Mouse (Mus musculus): ENCODE measurements at regions not wholly inside any gene's neighbourhood (a gene's known extent, or its start where the extent isn't known, plus 50 kb on each side); places are given as distances from the start of the nearest gene placed in this dataset.

DNA sequence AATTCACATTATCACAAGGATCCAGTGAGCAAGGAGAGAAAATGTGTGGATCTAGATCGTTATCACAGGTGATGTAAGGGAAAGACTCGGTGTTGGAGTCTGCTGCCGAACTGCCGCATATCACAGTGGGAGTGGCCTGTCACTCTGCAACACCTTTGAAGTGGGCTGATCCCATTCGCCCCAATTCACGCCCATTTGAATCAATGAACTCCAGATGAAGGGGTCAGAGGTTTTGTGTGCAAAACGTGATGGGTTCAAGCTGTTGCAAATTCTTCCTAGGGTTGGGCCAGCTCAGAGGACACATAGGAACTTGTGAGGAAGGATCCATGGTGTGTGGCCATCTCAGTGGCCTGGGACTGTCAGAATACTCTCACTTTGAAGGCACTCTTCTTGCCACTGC is 139.9 kb upstream of the Ccnd2 start:
- intact Hi-C loops (cut with DNase I): no loop called here
- no peak for DNase-seq

DNA sequence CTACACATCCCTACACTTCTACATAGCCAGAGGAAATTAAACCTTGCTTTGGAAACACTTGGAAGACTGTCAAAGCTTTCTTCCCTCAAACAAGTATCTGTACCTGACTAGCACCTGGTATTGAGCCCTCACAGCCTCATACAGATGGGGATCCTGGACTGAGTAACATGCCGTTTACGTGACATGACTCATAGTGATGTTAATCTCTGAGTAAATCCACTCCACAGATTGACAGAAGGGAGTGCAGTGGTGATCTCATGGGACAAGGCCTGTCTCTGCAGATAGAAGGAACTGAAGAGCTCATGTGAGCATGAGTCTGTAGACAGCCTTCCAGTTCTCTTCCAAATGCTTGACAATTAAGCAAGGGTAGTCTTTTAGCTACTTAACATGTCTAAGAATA is 141.8 kb upstream of the Ccnd2 start:
- intact Hi-C loops (cut with DNase I): no loop called here
- no peak for DNase-seq

DNA sequence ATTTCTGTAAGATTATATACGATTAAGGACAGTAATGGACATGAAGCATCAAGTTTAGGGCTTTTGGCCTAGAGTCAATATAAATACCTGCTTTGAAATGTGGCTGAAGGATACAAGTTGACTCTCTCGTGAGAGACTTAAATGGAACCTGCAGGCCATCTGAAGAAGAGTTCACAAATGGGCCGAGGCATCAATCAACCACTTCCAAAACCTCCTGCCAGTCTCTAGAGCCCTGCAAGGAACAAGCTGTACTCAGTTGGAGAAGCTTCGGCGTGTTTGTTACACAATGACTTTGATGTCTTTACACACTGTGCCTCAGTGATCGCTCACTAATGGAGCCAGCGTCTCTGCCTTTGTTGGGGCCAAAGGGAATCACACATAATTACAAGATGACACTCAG is 146.1 kb upstream of the Ccnd2 start:
- no peak for DNase-seq
- intact Hi-C loops (cut with DNase I): no loop called here

- intact Hi-C loops (cut with DNase I): no loop called here
- DNase-seq: no peak
Measured at GRCm38 (mm10) chr6:127311192-127312054, 135.2 kb upstream of the Parp11 start.

DNA sequence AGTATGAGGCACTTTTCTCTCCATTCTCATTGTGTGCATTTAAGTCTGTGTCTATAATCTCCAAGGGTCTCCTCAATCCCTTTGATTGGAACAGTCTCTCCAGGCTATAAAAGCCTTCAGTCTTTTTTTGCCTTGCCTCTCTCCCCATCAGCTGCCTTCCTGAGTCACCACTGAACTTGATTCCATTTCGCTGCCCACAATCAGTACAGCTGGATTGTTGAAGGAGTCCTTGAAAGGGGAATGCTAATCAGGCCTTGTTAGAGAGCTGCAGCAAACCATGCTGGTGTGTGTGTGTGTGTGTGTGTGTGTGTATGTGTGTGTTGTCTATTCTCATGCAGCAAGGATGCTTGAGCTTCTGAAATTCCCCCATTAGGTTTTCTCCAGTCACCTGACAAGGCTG is 129.3 kb upstream of the Parp11 start:
- no peak for DNase-seq
- intact Hi-C loops (cut with DNase I): no loop called here

DNA sequence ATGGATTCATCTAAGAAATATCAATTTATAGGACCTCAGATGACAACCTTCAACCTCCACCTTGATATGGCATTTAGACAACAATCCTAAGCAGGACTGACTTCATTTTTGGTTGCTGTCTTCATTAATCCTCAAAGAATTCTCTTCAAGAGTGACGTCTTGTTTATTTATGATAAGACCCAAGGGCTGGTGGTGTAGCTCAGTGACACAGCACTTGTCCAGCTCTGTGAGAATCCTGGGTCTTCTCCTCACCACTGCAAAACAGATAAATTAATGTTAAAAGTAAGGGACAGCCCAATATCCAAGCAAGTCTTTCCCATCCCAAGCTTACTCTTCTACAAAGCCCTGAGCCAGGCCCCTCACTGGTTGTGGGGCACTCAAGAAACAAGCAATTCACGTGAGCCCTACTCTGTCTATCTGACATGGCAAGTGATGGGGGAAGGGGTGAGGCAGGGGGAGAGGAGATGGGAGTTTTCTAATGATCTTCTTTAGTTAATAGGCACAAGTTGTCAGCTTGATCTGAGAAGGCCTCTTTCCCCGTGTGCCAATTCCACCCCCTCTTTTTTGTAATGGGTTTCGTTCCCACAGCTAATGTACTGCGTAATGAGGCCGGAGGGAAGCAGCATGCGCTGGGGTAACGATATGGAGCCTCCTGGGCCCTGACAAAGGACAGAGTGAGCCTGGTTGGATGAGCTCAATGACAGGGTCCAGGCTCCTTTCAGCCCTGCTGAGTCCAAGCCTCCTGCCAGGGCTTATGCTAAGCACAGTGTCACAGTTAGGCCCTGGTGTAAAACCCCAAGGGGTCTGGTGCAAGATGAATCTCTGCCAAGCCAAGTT is 127.7 kb upstream of the Parp11 start:
- no peak for DNase-seq
- intact Hi-C loops (cut with DNase I): no loop called here

DNA sequence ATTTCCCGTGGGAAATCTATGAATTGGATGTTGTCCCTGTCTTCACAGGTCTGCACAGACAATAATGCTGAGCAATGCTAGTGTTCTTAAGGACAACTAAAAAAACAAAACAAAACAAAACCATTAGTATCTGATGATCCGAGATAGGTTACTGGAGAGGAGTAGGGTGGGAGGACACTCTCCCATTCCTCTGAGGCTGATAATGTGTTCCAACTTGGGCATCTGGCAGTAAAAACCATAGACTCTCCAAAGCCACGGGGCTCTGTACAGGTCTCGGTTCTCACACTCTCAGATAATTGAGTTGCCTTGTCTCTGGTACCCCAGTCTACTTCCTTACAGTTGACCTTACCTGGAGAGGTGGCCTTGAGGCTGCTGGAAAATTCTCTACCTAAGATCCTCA is 126.0 kb upstream of the Parp11 start:
- DNase-seq: no peak
- intact Hi-C loops (cut with DNase I): loop anchor here (10.0 kb wide), 1 partner anchor 176 kb away; no protein-coding TSS in a partner anchor

DNA sequence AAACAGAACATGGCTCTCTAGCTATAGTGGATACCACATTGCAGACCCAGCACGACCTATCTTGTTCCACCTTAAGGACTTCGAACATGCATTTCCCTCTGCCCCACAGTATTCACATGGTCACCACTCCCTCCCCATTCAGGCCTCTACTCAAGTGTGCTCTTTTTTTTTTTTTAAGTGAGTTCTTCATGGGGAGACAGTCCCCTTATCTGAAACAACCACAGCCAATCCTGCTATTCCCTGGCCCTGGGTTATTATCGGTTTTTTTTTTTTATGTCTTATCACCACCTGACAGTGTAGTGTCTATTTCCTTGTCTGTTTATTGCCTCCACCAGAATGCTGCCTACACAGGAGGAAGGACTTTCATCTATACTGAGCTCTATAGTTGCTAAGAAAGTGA is 125.6 kb upstream of the Parp11 start:
- intact Hi-C loops (cut with DNase I): loop anchor here (10.0 kb wide), 1 partner anchor 176 kb away; no protein-coding TSS in a partner anchor
- no peak for DNase-seq

- intact Hi-C loops (cut with DNase I): loop anchor here (10.0 kb wide), 1 partner anchor 178 kb away; no protein-coding TSS in a partner anchor
- DNase-seq: no peak
Measured at GRCm38 (mm10) chr6:127322398-127322797, 124.2 kb upstream of the Parp11 start.

DNA sequence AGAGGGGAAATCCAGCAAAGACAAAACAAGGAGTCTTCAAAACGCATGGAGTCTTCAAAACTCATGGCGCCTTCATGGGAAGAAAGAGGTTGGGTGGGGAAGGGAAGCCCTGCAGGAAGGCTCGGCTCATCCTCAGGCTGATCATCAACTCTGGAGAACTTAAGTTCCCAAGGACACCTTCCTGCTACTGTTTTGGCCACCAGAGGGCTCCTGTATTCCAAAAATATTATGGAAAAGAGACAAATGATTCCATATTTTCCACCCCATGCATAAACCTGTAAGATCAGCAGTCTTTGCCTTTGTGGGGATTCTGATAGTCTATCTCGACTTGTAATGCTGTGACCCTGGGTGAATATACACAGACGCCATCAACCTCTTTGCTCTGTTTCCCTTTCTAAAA is 121.7 kb upstream of the Parp11 start:
- intact Hi-C loops (cut with DNase I): loop anchor here (1.0 to 10.0 kb wide), 2 partner anchors 34 to 180 kb away; no protein-coding TSS in a partner anchor
- DNase-seq: peak; percentile 52 to 77

GRCm38 (mm10) chr6:127325596-127326332 is 120.9 kb upstream of the Parp11 start:
- DNase-seq: no peak
- intact Hi-C loops (cut with DNase I): loop anchor here (2.0 to 10.0 kb wide), 2 partner anchors 121 to 181 kb away; partner anchors contain the start of gene Parp11

- DNase-seq: no peak
Measured at GRCm38 (mm10) chr6:127326333-127326729, 120.3 kb upstream of the Parp11 start.

GRCm38 (mm10) chr6:127329191-127330014 is 117.2 kb upstream of the Parp11 start:
- no peak for DNase-seq
- intact Hi-C loops (cut with DNase I): loop anchor here (10.0 kb wide), 1 partner anchor 185 kb away; no protein-coding TSS in a partner anchor

More at GRCm38 (mm10) chr6:127326333-127326729, 120.3 kb upstream of the Parp11 start:
- intact Hi-C loops (cut with DNase I): loop anchor here (2.0 to 10.0 kb wide), 2 partner anchors 120 to 182 kb away; partner anchors contain the start of gene Parp11

DNA sequence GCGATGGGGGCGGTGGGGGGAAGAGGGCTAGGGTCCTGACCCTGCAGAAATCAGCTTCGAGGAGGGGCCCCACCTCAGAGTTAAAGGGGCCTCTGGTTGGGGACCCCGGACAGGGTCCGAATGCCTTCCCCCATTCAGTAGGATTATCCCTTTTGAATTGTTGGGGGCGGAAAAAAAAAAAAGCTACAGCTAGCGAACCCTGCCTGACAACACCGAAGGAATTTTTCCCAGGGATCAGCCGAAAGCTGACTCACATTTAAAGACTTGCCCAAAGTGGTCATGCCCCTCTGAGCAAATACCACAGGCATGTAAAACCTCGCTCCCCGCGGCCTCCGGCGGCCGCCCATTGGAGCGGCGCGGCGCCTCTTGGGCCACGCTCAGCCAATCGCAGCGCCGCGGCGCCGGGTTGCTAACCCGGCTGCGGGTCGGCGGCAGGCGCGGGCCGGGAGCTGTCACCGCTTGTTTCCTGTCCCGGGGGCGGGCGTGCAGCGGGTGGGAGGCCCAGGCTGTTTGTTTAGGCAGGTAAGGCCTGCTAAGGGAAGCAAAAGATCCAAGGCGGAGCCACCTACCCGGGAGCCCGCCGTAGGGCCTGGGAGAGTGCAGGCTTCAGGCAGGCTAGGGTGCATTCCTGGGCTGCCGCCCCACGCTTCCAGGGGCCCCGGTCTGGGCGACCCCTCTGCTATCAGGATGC is 116.5 kb upstream of the Parp11 start:
- intact Hi-C loops (cut with DNase I): no loop called here

DNA sequence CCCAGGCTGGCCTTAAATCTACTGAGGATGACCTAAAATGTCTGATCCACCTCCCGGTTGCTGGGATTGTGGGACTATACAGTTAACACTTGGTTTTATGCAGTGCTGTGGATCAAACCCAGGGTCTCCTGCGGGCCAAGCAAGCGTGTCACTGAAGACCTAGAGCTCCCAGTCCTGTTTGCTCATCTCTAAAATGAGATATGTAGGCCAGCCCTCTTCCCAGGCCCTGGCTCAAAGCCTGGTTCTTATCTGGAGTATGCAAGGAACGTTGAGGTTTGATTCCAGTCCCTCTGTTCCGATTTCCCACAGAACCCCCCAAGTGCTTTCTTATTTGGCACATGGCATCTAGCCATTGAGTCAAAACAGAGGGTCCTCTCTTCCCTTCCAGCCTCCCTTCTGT is 115.5 kb upstream of the Parp11 start:
- intact Hi-C loops (cut with DNase I): no loop called here
- peak in 1 of 2 experiments; percentile 48 for DNase-seq

More for the DNA sequence above, 116.5 kb upstream of the Parp11 start:
- DNase-seq: peak; percentile 88

GRCm38 (mm10) chr6:127334256-127334655 is 112.4 kb upstream of the Parp11 start:
- intact Hi-C loops (cut with DNase I): no loop called here
- DNase-seq: no peak

- intact Hi-C loops (cut with DNase I): no loop called here
- DNase-seq: no peak
Measured at GRCm38 (mm10) chr6:127335462-127335886, 111.2 kb upstream of the Parp11 start.

DNA sequence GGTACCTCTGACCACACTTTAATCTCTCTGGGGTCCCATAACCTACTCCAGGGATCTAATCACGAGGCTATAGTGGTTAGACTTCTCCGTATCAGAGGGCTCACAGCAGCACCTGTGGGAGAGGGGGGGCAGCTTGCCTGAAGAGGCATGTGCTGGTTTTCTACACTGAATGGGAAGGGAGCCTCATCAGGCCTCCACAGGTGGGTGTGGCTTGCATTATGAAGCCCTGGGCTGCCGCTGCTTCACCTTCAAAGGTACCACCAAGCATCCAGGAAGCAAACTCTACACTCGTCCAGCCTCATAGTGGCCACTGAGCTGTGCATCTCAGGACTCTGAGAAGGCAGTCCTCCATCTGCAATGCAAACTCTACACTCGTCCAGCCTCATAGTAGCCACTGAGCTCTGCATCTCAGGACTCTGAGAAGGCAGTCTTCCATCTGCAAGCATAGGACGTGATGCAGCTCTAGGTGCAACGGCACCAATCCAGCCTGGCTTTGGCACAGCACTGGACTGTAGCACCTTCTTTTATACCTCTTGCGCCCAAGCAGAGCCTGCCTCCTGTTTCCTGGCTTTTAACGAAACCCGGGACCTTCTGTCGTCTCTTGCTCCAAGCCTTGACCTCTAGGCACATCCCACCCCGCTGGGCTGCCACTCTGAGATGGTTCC is 110.5 kb upstream of the Parp11 start:
- intact Hi-C loops (cut with DNase I): no loop called here
- DNase-seq: no peak

All from heart, postnatal 14 days (tissue).